Mouse (Mus musculus) yolk sac, embryonic 10.5 days (tissue): ENCODE measurements around the gene Mn1.
A peak's percentile ranks its signal among the peaks of the same experiment; 100 is the strongest.

ENCODE experiments used
- DNase-seq: peaks from one replicate; pipeline ENCODE4 v3.0.0-alpha.2; 2017; ENCODE audit warnings: low spot score

The Mn1 gene

DNA sequence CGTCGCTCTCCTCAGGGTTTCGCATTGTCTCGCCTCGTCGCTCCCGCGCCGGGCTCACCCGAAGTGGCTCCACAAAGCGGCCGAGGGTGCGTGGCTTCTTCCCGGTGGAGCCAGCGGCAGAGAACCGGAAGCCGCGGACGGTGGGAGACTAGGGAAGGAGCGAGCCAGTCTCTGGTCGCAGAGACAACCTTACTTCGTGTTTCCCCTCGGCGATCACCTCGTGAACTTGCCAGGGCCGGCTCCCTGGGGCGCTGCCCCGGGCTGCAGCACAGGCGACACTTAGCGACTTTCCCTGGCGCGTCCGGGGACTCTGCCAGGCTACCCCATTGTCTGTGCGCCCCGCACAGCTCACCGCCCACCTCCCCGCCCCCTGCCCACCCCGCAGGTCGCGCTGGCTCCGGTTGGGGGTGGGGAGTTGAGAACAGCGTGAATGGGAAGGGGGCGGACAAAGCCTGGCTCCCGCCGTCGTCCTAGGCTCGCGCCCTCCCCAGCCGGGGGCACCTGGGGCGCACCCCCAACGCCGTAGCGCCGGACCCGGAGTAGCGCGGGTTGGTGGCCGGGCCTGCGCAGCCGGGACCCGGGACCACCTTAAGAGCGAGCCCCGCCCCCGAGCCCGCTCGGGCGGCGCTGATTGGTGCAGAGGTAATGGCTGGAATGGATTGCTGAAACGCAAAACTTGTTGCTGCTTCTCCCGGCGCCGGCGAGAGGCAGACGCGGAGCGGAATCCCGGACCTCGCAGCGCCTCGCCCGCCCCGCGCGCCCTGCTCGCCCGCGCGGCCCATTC lies at the start of gene Mn1:
Gene Mn1, plus strand, starts transcription at position 772 of the 784 bp plus-strand sequence.
- DNase-seq: peak; percentile 92

GRCm38 (mm10) chr5:111367937-111368517 lies 49.1 kb upstream of the Mn1 start:
- no peak for DNase-seq

DNA sequence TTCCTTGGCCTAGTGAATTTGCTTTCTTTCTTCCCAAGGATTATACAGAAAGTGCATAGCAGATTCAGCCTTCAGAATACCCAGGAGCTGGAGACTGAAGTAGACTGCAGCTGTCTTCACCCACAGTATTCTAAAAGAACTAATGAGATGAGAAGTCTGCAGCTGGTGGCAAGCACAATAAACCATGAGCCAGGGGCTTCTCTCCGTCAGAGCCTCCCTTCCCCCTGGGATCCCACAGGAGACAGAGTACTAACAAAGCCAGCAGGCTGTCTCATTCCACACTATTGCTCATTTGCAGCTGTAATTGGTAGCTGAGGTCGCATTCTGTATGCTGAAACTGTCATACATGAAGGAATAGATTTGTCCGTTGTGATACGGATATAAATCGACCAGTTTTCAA lies 48.6 kb upstream of the Mn1 start:
- no peak for DNase-seq

DNA sequence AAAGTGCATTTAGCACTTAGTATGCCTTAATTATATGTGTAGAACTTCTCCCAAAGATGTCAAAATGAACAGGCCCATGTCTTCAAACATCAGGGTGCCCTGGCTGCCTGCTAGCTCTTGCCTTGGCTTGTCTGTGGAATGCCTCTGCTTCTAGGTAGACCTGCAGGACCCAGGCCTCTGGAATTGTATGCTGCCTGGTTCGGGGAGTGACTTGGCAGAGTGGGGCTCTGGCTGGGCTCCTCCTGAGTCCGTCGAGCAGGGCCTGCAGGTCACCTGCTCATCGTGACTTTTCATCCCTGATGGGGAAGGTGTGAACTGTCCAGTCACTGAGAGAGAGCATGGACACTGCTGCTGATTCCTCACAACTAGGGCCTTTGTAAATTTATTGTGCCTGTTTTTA lies 41.5 kb upstream of the Mn1 start:
- DNase-seq: no peak

- DNase-seq: no peak
These were observed 40.7 kb upstream of the Mn1 start for GRCm38 (mm10) chr5:111376276-111377020.

- DNase-seq: no peak
These were observed 38.8 kb upstream of the Mn1 start for GRCm38 (mm10) chr5:111378126-111378993.

- no peak for DNase-seq
These were observed 33.8 kb upstream of the Mn1 start for GRCm38 (mm10) chr5:111383335-111383734.

DNA sequence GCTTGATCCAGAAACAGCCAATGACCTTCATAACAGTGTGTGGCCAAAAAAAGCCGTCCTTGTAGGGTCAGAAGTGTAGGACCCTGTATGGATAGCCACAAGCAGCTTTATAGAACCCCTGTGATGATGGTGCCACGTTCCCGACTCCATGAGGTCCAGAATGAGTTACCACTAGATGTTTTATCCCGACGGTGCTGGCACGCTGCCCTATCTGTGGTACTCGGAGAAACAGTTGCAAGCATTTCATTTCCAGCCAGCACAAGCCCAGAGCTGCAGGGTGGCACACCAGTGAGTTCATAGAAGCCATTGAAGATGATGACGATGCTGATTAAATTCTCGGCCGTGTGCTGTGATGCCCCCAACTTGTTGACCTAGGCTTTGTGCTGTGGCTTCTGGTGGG lies 26.3 kb upstream of the Mn1 start:
- DNase-seq: no peak

GRCm38 (mm10) chr5:111391485-111391884 lies 25.7 kb upstream of the Mn1 start:
- DNase-seq: no peak

- DNase-seq: peak; percentile 73
These were observed 23.6 kb upstream of the Mn1 start for GRCm38 (mm10) chr5:111393346-111394197.

DNA sequence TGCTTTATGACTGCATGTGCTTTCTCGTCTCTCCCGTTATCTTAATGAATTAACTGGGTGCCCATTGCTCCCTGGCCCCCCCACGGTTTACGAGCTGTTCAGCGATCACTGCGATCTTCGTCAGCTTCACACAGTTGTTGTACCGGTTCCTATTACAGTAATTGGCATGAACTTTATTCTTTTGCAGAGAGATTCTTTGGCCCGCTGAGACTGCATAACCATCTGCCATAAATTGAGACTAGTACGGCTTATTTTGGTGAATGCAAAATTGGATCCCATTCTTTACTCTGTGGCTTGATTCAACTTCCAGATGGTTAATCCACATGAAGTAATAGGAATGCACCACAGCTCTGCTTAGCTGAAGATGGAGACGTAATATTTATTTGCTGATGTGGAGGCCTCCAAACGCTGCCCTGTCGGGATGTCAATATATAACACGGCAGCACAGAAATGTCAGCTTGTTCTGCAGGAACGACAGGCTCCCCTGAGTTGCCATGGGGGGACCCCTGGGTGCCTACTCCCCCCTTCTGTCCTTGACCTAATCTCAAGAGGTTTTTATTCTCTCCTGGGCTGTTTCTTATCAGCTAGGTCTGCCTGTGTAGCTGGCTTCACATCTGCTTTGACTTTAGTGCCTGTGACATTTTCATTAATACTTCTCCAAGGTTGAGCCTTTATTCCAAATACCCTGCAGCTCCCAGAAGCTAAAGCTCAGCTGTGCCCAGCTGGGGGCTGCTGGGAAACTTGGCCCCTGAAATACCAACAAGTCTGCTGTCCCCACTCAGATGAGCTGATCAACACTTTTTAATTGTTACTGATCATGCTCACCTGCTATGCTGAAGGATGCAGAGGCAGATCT lies 22.7 kb upstream of the Mn1 start:
- DNase-seq: no peak

GRCm38 (mm10) chr5:111395771-111396170 lies 21.4 kb upstream of the Mn1 start:
- no peak for DNase-seq

- no peak for DNase-seq
These were observed 21.0 kb upstream of the Mn1 start for GRCm38 (mm10) chr5:111396199-111396598.

GRCm38 (mm10) chr5:111398471-111398870 lies 18.7 kb upstream of the Mn1 start:
- DNase-seq: no peak

DNA sequence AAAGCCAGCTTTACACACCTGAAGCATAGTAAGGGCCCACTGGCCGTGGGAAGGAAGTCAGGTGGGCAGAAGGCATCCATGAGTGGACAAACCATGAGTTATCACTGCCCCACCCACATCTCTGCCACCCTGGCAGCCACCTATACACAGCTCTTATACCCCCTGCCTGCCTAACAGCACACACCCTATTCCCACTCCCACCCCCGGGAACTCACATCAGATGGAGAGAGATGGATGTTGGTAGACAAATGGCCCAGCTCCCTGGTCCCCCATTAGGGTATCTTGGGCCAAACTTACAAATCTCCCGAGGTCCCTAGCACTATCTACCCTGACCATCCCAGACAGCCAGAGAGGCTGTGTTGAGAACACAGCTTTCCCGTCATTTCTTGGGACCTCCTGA lies 17.9 kb upstream of the Mn1 start:
- DNase-seq: no peak

GRCm38 (mm10) chr5:111401879-111402650 lies 15.1 kb upstream of the Mn1 start:
- DNase-seq: no peak

GRCm38 (mm10) chr5:111402651-111402996 lies 14.5 kb upstream of the Mn1 start:
- DNase-seq: no peak

- no peak for DNase-seq
These were observed 12.4 kb upstream of the Mn1 start for GRCm38 (mm10) chr5:111404721-111405120.

- DNase-seq: peak; percentile 61
These were observed 8.6 kb upstream of the Mn1 start for GRCm38 (mm10) chr5:111408470-111409105.
